Mouse (Mus musculus) CH12.LX (cell line): ENCODE data around the gene Bod1.

Source experiments
- CTCF ChIP-seq, 2 experiments: IDR thresholded peaks in 1 of 2; conservative IDR thresholded peaks in 1 of 2; 2 replicates each; pipeline ENCODE4 v1.5.1; 2011 to 2012; ENCODE audit warnings: low read depth in 2 of 2, low read length in 2 of 2, improper control_type of control experiment in 1 of 2, inconsistent platforms in 1 of 2, mild to moderate bottlenecking in 1 of 2, moderate library complexity in 1 of 2
- POLR2AphosphoS2 ChIP-seq: IDR thresholded peaks from 2 replicates; pipeline ENCODE4 v1.6.1; 2011; ENCODE audit warnings: low read depth, low read length, improper control_type of control experiment

DNA sequence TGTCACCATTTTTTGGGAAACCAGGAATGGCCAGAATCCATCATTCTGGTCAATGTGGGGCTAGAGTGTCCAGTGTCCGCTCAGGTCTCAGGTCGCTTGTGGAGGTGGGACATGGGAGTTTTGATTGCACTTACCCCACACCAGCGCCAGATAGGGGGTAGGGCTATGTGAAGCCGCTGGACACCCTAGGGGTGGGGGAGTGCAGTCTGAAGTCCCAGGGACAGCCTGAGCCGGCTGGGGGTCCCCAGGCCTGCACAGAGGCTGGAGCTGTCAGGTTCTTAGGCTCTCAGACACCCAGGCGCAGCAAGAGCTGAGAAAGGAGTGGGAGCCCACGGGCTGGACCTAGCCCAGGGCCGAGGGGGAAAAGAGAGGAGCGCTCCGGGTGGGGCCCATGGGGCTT, 24.4 kb downstream of the Bod1 start:
- no peak for TF ChIP-seq CTCF (conservative IDR thresholded peaks at IDR 0.05 in 1 of 2, IDR thresholded peaks at IDR 0.05 in 1 of 2; ENCODE audit: low read depth in 2 of 2, low read length in 2 of 2)
- no peak for TF ChIP-seq POLR2AphosphoS2
